Mouse (Mus musculus) ES-Bruce4 (cell line): ENCODE results near the gene Nfasc. TPM values are rescaled to one million over a fixed set of nuclear protein-coding genes. Genes with fewer than 3 reads are reported as not detected.

Experiments used
- H3K27ac ChIP-seq: 2 replicates; pipeline ENCODE4 v1.5.1; 2012; ENCODE audit warnings: low read length, inconsistent platforms; ENCODE audit not compliant: insufficient read depth
- H3K27me3 ChIP-seq: 2 replicates; pipeline ENCODE4 v1.6.1; 2012; ENCODE audit warnings: mild to moderate bottlenecking, low read length, inconsistent platforms; ENCODE audit not compliant: control insufficient read depth, poor library complexity, insufficient read depth, severe bottlenecking
- H3K36me3 ChIP-seq: 2 replicates; pipeline ENCODE4 v1.6.1; 2012; ENCODE audit warnings: inconsistent platforms, mild to moderate bottlenecking, low read length, moderate library complexity; ENCODE audit not compliant: control insufficient read depth, poor library complexity, insufficient read depth, severe bottlenecking
- H3K4me1 ChIP-seq: one replicate; pipeline ENCODE4 v1.8.1; 2011; ENCODE audit warnings: low read length; ENCODE audit not compliant: control insufficient read depth, insufficient read depth
- H3K4me3 ChIP-seq: 2 replicates; pipeline ENCODE4 v1.5.1; 2011; ENCODE audit warnings: low read depth, mild to moderate bottlenecking, low read length
- H3K9ac ChIP-seq: 2 replicates; pipeline ENCODE4 v1.6.1; 2012; ENCODE audit warnings: low read depth, mild to moderate bottlenecking, inconsistent platforms; ENCODE audit not compliant: poor library complexity, severe bottlenecking
- H3K9me3 ChIP-seq: replicated peaks from 2 replicates; pipeline ENCODE4 v1.6.1; 2012; ENCODE audit warnings: mild to moderate bottlenecking, low read length, inconsistent platforms; ENCODE audit not compliant: control insufficient read depth, poor library complexity, insufficient read depth, severe bottlenecking
- CTCF ChIP-seq: IDR thresholded peaks from one replicate; pipeline ENCODE4 v1.8.1; 2011; ENCODE audit warnings: low read depth, low read length
- EP300 ChIP-seq: IDR thresholded peaks from 2 replicates; pipeline ENCODE4 v1.6.1; 2011; ENCODE audit warnings: low read depth, low read length; ENCODE audit not compliant: insufficient read depth
- POLR2A ChIP-seq: IDR thresholded peaks from one replicate; pipeline ENCODE4 v1.8.1; 2011; ENCODE audit warnings: low read length; ENCODE audit not compliant: insufficient read depth
- polyA plus RNA-seq: library from polyadenylated mRNA; stranded (reverse); fragments of >200 nt; gene quantifications from 2 replicates; pipeline ENCODE4 v1.2.4, GENCODE M21; 2011; ENCODE audit warnings: low read depth; ENCODE audit not compliant: missing spikeins, insufficient read depth, insufficient read length

The Nfasc gene
- polyA plus RNA-seq, 1 experiment = 11.0 TPM

DNA sequence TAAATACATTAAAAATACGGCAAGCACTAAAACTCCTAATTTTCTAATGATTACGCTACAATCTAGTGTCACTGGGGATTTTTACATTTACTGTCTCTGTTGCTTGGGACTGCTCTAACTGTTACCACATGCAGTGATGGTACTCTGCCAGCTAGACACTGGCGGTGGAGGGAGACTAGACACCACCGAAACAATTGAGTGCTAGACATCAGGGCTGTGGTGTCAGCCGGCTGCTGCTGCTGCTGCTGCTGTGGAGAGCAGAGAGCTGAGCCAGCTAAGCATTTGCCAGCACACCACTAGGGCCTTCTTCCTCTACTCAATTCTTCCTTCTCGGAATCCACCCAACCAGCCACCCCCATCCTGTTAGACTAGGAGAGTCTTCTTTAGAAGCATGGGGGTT lies 17.8 kb upstream of the Nfasc start:
- H3K4me3 ChIP-seq = no peak overlapping the region
- H3K4me1 ChIP-seq = no peaks in the 10 kb centered on the region
- H3K27ac ChIP-seq = no peak overlapping the region
- H3K9ac ChIP-seq = no peak overlapping the region
- H3K36me3 ChIP-seq = no peaks in the 10 kb centered on the region
- H3K27me3 ChIP-seq = no peaks in the 10 kb centered on the region
- no peaks in the 10 kb centered on the region for H3K9me3 ChIP-seq
- TF ChIP-seq POLR2A (no peak), EP300 (no peak), CTCF (no peak)

DNA sequence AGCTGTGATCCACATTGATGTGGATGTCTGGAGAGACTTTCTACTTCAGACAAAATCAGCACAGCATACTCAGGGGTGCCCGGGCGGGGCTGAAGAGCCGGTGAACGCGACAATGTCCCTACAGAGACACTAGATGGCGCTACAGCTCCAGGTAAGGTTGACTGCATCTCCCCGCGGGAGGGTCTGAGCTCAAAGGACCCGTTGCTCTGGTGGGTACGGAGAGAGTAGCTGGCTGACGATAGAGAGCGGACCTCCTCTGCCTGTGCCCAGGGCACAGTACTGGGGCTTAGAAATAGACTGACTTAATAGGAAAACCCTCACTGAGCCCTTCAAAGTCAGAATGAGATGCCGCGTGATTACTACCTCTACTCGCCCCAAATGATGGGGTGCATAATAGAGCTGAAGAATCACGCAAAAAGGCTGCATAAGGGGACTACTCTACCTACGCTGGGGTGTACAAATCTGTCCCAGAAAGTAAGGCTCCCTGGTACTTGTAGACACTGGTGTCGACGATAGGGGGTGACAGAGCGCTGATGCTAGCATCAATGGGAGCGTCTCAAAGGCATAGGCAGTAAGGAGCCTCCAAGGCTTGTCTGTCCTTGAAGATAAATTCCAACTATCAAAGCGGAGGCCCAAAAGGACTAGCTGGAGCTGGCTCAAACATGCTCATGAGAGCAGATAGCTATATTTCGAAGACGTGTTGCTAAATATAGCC lies 17.2 kb upstream of the Nfasc start:
- Histone ChIP-seq H3K9ac (no peak overlapping the region), H3K27me3 (no peaks in the 10 kb centered on the region), H3K4me3 (peak overlapping the region; percentile 20), H3K27ac (no peak overlapping the region), H3K4me1 (no peaks in the 10 kb centered on the region), H3K9me3 (no peaks in the 10 kb centered on the region), H3K36me3 (no peaks in the 10 kb centered on the region)
- TF ChIP-seq CTCF (peak; percentile 99), POLR2A (no peak)

DNA sequence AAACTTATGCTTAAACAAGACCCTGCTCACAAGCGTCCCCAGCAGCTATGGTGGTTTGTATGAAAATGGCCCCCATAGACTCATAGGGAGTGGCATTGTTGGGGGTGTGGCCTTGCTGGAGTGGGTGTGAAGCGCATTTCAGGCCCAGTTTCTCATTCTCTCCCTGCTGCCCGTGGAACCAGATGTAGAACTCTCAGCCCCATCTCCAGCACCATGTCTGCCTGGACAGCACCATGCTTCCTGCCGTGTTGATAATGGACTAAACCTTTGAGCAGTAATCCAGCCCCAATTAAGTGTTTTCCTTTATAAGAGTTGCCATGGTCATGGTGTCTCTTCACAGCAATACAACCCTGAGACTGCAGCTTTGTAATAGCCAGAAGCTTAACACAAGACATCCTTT lies 13.6 kb upstream of the Nfasc start:
- Histone ChIP-seq H3K36me3 (no peaks in the 10 kb centered on the region), H3K4me1 (no peaks in the 10 kb centered on the region), H3K4me3 (no peak overlapping the region), H3K9me3 (no peaks in the 10 kb centered on the region), H3K27ac (no peak overlapping the region), H3K9ac (no peak overlapping the region), H3K27me3 (no peaks in the 10 kb centered on the region)
- TF ChIP-seq CTCF (no peak), EP300 (no peak), POLR2A (no peak)

DNA sequence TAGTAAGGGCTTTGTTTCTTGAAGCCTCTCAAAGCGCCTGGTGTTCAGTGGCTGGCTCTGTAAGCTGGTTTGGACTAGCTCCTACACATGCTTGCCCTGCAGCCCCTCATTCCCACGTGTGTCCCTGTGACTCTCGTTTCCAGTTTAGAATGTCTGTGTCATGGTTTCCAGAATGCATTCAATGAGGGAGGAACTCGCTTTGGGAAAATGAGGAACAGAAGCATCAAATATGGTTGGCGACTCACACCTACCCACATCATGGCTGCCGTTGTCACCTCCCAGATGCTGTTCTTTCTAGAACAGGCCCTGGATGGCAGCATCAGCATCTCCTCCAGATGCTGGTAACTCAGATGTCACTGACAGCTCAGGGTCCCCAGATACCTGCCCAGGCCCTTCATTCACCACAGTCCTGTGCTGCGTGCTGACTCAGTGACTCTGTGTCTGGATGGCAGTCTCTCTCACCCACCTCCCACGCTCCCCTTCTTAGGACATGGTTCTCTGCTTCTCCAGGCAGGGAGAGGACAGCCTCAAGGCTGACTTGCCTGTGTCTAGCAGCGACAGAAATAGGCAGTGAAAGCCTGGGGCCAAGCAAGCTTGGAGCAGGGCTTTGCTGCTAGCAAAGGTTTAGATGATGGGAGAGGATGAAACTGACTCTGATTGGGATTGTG lies 7.8 kb upstream of the Nfasc start:
- Histone ChIP-seq H3K4me1 (no peaks in the 10 kb centered on the region), H3K27me3 (no peaks in the 10 kb centered on the region), H3K9me3 (no peaks in the 10 kb centered on the region), H3K9ac (no peak overlapping the region), H3K27ac (no peak overlapping the region), H3K4me3 (no peak overlapping the region), H3K36me3 (no peaks in the 10 kb centered on the region)
- no peak for TF ChIP-seq CTCF
- TF ChIP-seq POLR2A = no peak
- no peak for TF ChIP-seq EP300

DNA sequence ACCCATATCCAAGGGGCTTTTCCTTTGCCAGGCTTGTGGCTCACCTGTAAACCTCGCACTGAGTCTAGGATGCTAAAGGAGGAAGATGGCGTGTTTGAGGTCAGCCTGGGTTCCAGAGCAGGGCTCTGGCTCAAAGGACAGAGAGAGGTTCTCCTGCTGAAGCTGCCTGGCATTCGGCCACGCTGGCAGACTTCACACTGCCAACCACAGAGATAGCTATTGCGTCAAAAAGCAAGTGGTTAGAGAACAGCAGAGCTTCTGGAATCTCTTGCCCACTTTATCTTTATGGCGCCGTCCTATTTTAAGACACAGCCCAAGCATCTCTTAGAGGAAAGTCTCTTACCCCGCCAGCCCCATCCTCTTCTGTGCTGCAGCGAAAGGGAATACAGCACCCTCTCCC lies 4.7 kb upstream of the Nfasc start:
- Histone ChIP-seq H3K4me3 (no peak overlapping the region), H3K27ac (no peak overlapping the region), H3K9ac (no peak overlapping the region), H3K36me3 (no peaks in the 10 kb centered on the region), H3K4me1 (no peaks in the 10 kb centered on the region), H3K9me3 (no peaks in the 10 kb centered on the region), H3K27me3 (no peaks in the 10 kb centered on the region)
- TF ChIP-seq POLR2A = no peak

DNA sequence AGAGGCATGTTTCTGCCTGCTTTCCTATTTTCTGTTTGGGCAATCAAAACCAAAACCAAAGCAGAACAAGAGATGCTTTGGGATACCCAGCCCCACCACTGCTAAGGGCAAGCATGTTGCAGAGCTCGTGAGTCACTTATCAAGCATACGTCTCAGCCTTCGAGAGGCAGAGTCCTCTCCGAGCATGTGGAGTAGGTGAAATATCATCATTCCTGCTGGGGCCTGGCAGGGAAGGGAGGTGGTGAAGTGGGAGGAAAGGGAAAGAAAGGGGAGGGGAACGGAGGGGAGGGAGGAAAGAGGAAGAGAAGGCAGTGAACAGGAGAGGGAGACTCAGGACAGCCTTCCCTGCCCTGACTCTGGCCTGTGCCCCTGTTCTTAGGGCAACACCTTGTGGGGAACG lies 4.0 kb upstream of the Nfasc start:
- no peaks in the 10 kb centered on the region for H3K4me1 ChIP-seq
- no peak overlapping the region for H3K9ac ChIP-seq
- no peak for TF ChIP-seq EP300
- no peak for TF ChIP-seq CTCF
- no peak for TF ChIP-seq POLR2A
- H3K36me3 ChIP-seq = no peaks in the 10 kb centered on the region
- H3K27me3 ChIP-seq = no peaks in the 10 kb centered on the region
- no peak overlapping the region for H3K4me3 ChIP-seq
- H3K27ac ChIP-seq = no peak overlapping the region
- H3K9me3 ChIP-seq = no peaks in the 10 kb centered on the region
